Comparison of ENCODE assay signal across 8 mouse cellular contexts in genomic region chr11:106540506-106541268, GRCm38 (mm10).
"Had no signal": no experiment of that assay in that cellular context is flagged by ENCODE, and none has a peak within 500 bp of the region (broad histone marks: within the 10 kb centered on the region; RNA-seq: fewer than 3 reads in every experiment).

No protein-coding gene starts in this region.

- H3K4me2 ChIP-seq: limb, embryonic 13.5 days; midbrain, embryonic 15.5 days; neural tube, embryonic 13.5 days had no signal

- H3K4me3 ChIP-seq: limb, embryonic 13.5 days; midbrain, embryonic 10.5 days; midbrain, embryonic 15.5 days; neural tube, embryonic 13.5 days had no signal

- DNase-seq: kidney, adult 8-10 months; layer of hippocampus, postnatal 36 days; lung, adult 18-20 months; retina, postnatal 1 day had no signal

- H3K27me3 ChIP-seq: limb, embryonic 13.5 days; midbrain, embryonic 15.5 days; neural tube, embryonic 13.5 days had no signal
